Mouse (Mus musculus) spleen, postnatal 36 days (tissue): Measurements from ENCODE around the gene Snrpa.
"Not testable (repeated sequence)": the region's sequence is repeated elsewhere in the genome, so short reads cannot be mapped to it uniquely, and the experiment has no call there.

Experiments used
- DNase-seq, 2 experiments: peaks; one replicate each; pipeline ENCODE4 v3.0.0; 2022; ENCODE audit warnings: low spot score in 2 of 2, mixed read lengths in 1 of 2

Gene Snrpa

GRCm38 (mm10) chr7:27195681-27196611 lies at the start of gene Snrpa, which contains the start of gene BC024978:
Gene Snrpa, minus strand, starts transcription at chr7:27196271.
Gene BC024978, plus strand, starts transcription at chr7:27195781.
- peak; percentile 98 to 99 for DNase-seq

GRCm38 (mm10) chr7:27244088-27244487 lies 48.0 kb upstream of the Snrpa start:
- not testable (repeated sequence) for DNase-seq

DNA sequence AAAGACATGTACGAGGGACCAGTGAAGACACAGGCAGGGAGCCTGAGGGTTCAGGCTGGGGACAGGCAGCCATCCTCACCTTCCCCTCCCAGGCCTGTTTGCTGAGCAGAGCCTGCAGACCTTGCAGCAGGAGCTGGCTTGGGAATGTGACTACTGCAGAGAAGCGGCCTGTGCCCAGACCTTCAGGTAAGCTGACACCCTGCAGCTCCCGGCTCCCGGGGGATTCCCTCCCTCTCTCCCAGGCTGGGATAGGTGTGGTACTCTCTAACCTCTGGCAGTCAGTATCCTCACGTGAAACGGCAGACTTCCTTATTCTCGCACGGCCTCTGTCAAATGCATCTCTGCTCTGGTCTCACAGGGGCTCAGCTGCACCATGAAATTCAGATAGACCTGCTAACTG lies 47.1 kb upstream of the Snrpa start:
- DNase-seq = no peak

- no peak for DNase-seq
Measured at GRCm38 (mm10) chr7:27238568-27238967, 42.5 kb upstream of the Snrpa start.

GRCm38 (mm10) chr7:27237527-27237926 lies 41.5 kb upstream of the Snrpa start:
- no peak for DNase-seq

DNA sequence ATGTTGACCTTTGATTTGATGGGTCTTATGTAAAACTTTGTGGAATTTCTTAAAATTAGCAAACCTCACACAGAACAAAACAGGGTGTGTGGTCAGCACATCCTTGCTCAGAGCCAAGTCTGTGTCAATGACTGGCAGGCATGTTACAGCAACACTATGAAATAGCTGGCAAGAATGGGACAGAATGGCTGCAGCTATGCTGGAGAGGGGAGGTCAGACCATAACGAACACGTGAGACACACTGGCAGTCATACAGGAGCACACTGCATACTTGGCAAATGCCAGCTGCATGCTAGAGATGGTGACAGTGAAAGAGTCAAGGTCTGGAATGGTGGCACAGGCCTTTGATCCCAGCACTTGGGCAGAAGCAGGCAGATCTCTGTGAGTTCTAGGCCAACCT lies 39.7 kb upstream of the Snrpa start:
- no peak for DNase-seq

DNA sequence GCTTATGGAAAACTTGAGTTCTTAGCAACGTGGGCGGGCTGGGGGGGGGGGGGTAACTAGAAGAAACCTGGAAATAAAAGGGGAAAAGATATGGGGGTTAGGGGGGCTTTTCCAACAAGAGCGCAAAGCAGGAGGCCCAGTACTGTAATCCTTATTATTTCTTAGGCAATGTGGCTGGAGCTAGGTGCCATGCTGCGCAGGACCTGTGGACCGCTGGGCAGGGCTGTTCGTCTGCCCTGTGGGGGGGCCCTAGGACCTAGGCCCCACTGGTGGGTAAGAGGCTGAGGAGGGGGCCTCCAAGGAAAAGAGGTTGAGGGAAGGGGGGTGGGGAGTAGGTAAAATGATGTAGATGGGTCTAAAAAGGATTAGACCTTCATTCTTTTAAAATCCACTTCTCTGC lies 37.2 kb upstream of the Snrpa start:
- no peak for DNase-seq

DNA sequence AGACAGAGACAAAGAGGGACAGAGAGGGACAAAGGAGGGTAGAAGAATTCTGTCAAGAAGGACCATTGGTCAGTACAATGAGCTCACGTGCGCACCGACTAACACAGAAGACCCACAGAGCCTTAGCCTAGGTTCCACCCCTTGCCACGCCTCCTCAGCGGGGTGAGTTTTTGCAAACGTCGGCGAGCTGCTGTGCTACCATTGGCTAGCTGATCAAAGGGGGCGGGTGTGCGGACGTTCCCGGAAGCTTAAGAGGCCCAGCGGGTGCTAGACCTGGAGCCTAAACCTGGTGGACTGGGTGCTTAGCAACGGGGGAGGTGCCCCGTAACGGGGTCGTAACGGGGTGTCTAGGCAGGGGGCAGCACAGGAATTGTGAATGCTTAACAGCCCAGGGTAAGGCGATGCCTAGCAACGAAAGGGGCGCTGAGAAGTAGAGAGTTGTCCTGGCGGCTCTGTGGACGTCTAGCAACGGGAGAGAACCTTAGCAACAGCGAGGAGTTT lies 36.8 kb upstream of the Snrpa start, which contains the start of gene Coq8b:
TSS of gene Coq8b (plus strand) at position 243 of the 501 bp plus-strand sequence.
- peak; percentile 94 to 95 for DNase-seq

GRCm38 (mm10) chr7:27231693-27232331 lies 35.7 kb upstream of the Snrpa start:
- DNase-seq = no peak

- DNase-seq = no peak
Measured at GRCm38 (mm10) chr7:27230781-27231180, 34.7 kb upstream of the Snrpa start.

DNA sequence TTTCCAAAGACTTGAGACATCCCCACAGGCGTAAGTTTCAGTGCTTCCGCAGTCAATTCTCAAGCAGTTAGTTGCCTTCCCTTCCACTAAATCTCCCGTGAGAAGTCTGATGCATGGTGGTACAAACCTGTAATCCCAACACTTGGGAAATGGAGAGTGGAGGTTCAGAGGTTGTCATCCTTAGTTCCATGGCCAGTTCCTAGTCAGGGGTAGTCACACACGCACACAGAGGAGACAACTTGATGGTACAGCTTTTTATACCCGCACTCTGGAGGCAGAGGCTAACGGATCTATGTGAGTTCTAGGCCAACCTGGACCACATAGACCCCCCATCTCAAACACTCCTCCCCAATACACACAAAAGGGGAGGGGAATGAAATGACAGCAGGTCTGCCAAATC lies 32.8 kb upstream of the Snrpa start:
- DNase-seq = no peak

- peak; percentile 89 to 92 for DNase-seq
Measured at GRCm38 (mm10) chr7:27228281-27228821, 32.3 kb upstream of the Snrpa start, which contains the start of gene Itpkc. Gene Itpkc, minus strand, starts transcription at chr7:27228661.

- no peak for DNase-seq
Measured at GRCm38 (mm10) chr7:27227676-27228075, 31.6 kb upstream of the Snrpa start.

DNA sequence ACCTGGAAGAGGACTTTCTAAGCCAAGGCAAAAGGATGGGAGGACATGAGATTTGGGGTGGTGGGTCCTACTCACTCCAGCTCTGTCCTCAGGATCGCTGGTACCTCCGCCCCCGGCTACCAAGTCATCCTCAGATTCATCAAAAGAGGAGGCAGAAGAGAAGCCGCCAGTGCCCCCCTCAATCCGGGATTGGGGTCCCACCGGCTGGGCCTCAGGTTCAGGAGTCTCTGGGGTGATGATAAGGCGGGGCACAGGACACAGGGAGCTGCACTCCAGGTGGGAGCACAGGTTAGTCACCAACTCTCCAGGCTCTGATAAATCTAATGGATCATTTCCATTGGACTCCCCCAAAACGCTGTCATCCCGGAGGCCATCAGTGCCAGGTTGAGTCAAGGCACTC lies 31.2 kb upstream of the Snrpa start:
- no peak for DNase-seq

GRCm38 (mm10) chr7:27224877-27225575 lies 29.0 kb upstream of the Snrpa start:
- no peak for DNase-seq

- DNase-seq = no peak
Measured at GRCm38 (mm10) chr7:27222538-27222937, 26.5 kb upstream of the Snrpa start.

DNA sequence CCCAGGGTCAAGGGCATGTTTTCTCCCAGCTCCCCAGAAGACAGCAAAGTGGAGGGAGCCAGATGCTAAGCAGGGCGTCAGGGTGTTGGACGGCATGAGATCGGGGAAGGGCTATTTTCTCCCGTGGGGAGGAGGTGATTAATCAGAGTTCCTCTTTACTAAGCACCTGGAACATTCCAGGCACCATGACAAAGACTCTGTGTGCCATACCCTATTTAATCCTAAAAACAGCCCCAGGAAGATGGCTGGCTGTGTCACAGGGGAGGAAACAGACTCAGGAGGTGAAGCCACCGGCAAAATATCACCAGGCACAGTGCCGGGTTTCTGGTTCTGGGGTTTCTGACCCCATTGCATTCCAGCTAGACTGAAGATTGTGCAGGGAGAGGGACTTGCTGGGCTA lies 25.9 kb upstream of the Snrpa start:
- DNase-seq = no peak

GRCm38 (mm10) chr7:27219937-27220336 lies 23.9 kb upstream of the Snrpa start:
- no peak for DNase-seq

DNA sequence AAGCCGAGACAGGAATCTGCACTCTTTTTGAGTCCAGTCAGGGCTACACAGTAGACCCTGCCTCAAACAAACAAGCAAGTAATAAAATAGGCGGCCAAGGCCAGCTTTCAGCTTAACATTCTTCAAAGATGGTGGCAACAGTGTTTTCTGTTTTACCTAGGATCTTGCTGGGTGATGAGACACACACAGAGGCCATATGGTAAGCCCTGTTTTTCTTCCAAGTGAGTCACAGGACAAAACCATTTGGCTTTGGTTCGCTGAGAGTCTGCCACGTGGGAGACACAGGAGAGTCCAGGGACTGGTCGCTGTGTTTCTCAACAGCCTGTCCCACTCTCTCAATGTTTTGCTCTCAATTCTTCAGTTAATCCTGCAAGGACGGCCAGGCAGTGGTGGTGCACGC lies 22.5 kb upstream of the Snrpa start:
- DNase-seq = no peak

- no peak for DNase-seq
Measured at GRCm38 (mm10) chr7:27212626-27213025, 16.6 kb upstream of the Snrpa start.

- no peak for DNase-seq
Measured at GRCm38 (mm10) chr7:27203730-27204449, 7.8 kb upstream of the Snrpa start.
